Mouse (Mus musculus) limb, embryonic 11.5 days (tissue): ENCODE measurements around the gene Atp6v0b. TPM values are rescaled to one million over a fixed set of nuclear protein-coding genes. Genes with fewer than 3 reads are reported as not detected.

Source experiments
- ATAC-seq: fragments of 200-750 bp; cut with Nextera tagmentation; 2 replicates; pipeline ENCODE4 v1.8.0; 2017; ENCODE audit warnings: low read depth; ENCODE audit not compliant: insufficient number of reproducible peaks, low FRiP score, low TSS enrichment
- DNase-seq: peaks from one replicate; pipeline ENCODE4 v3.0.0-alpha.2; 2015; ENCODE audit warnings: low spot score
- H3K27ac ChIP-seq: fragments of 300-500 bp; sonication (generic); replicated peaks from 2 replicates; pipeline ENCODE4 v1.5.1; 2014; ENCODE audit warnings: low read depth, mild to moderate bottlenecking, low read length
- H3K27me3 ChIP-seq: fragments of 300-500 bp; sonication (generic); 2 replicates; pipeline ENCODE4 v1.6.1; 2014; ENCODE audit warnings: mild to moderate bottlenecking, low read length, mixed read lengths; ENCODE audit not compliant: control insufficient read depth, insufficient read depth
- H3K36me3 ChIP-seq: fragments of 300-500 bp; sonication (generic); 2 replicates; pipeline ENCODE4 v1.6.1; 2014; ENCODE audit warnings: mild to moderate bottlenecking, low read length, moderate library complexity, mixed read lengths; ENCODE audit not compliant: control insufficient read depth, insufficient read depth
- H3K4me1 ChIP-seq: fragments of 300-500 bp; sonication (generic); 2 replicates; pipeline ENCODE4 v1.6.1; 2014; ENCODE audit warnings: low read length, mixed read lengths; ENCODE audit not compliant: control insufficient read depth, insufficient read depth
- H3K4me2 ChIP-seq: fragments of 300-500 bp; sonication (generic); 2 replicates; pipeline ENCODE4 v1.6.1; 2014; ENCODE audit warnings: low read depth, mild to moderate bottlenecking, moderate library complexity; ENCODE audit not compliant: severe bottlenecking
- H3K4me3 ChIP-seq: fragments of 300-500 bp; sonication (generic); 2 replicates; pipeline ENCODE4 v1.5.1; 2014; ENCODE audit warnings: low read depth, low read length
- H3K9ac ChIP-seq: fragments of 300-500 bp; sonication (generic); 2 replicates; pipeline ENCODE4 v1.6.1; 2014; ENCODE audit warnings: mild to moderate bottlenecking, low read length
- H3K9me3 ChIP-seq: fragments of 300-500 bp; sonication (generic); 2 replicates; pipeline ENCODE4 v1.6.1; 2016; ENCODE audit warnings: low read length; ENCODE audit not compliant: control insufficient read depth
- WGBS: fragments of 180-500 bp; shearing (Covaris S2); extraction: QIAGEN DNeasy Blood & Tissue Kit; methylation state at CpG from one replicate; pipeline ENCODE4 v1.1.7; 2014; 5-methylcytosine and 5-hydroxymethylcytosine counted together
- polyA plus RNA-seq: library from polyadenylated mRNA; unstranded; fragments of >200 nt; fragmentation: Nextera tagmentation; extraction: Ambion mirVana; gene quantifications from 2 replicates; pipeline ENCODE4 v1.2.1, GENCODE M21; 2014

Atp6v0b gene
- polyA plus RNA-seq, 1 experiment from 2014 or later = 158 TPM

DNA sequence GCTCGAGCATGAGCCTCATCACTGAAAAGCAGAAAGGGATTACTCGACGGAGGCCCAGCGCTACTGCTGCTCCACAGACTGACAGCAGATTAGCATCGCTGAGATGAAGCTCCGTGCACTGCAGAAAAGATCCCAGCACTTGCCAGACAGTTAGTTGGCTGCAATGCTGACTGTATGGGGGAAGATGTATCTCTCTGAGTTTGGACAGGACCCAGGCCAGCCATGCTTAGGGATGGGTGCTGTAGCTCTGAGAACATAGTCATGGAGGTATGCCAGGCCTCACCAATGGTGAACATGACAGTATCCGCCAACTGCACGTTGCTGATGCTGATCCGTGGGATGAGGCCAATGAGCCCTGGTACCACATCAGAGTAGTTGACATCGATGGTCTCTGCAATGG is 17.0 kb upstream of the Atp6v0b start:
- H3K36me3 ChIP-seq = peaks cover 33% of the 10 kb centered on the region
- no peak overlapping the region for H3K4me3 ChIP-seq
- H3K27me3 ChIP-seq = no peaks in the 10 kb centered on the region
- no peaks in the 10 kb centered on the region for H3K4me1 ChIP-seq
- H3K4me2 ChIP-seq = no peak overlapping the region
- no peak for ATAC-seq
- 94% methylated on average over 10 of the region's 10 CpGs for WGBS
- DNase-seq = no peak
- H3K27ac ChIP-seq = no peak overlapping the region
- H3K9me3 ChIP-seq = no peaks in the 10 kb centered on the region
- H3K9ac ChIP-seq = no peak overlapping the region

DNA sequence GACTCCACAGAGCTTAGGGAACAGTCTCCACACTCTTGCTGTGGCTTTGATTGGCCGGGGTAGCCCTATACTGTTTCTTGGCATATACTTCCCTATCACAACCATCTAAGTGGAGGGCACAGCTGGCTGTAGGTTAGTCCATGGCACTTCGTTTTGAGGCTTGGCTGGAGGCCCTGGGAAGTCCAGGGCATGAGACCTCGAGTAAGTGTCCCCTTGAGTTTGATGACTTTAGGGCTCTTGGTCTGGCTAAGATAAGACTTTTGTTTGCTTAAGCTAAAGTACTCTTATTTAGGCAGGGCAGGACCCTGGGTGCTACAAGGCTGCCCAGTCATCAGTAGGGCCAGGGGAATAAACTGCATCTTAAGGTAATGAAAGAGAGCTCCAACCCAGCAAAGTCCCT is 11.0 kb upstream of the Atp6v0b start:
- Histone ChIP-seq H3K4me3 (no peak overlapping the region), H3K36me3 (peaks cover 25% of the 10 kb centered on the region), H3K9ac (no peak overlapping the region), H3K4me1 (no peaks in the 10 kb centered on the region), H3K27me3 (no peaks in the 10 kb centered on the region), H3K4me2 (no peak overlapping the region), H3K27ac (no peak overlapping the region), H3K9me3 (no peaks in the 10 kb centered on the region)
- DNase-seq (no peak), ATAC-seq (no peak)
- WGBS = 78% methylated on average over 3 of the region's 3 CpGs

DNA sequence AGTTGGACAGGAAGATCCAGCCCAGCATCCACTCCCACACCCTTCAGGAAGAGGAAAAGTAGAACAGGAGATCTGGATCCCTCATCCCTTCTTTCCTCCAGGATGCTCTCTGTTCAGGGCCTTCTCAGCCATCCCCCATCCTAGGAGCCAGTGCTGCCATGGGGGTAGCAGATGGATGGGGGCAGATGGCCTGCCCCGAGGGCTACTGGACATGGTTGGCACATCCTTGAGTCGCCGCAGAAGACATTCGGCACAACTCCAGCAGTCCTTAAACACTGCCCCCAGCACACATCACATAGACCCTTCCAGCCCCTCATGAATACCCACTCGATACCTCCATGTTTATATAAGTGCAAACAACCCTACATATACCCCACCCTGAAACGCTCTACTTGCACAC is 8.9 kb upstream of the Atp6v0b start:
- no peak overlapping the region for H3K4me2 ChIP-seq
- no peaks in the 10 kb centered on the region for H3K27me3 ChIP-seq
- peaks cover 16% of the 10 kb centered on the region for H3K36me3 ChIP-seq
- no peak overlapping the region for H3K9ac ChIP-seq
- 0 out of 2 replicates have a peak, but pooled peaks cover 2% of the 10 kb centered on the region for H3K4me1 ChIP-seq
- WGBS = 93% methylated on average over 6 of the region's 6 CpGs
- H3K9me3 ChIP-seq = no peaks in the 10 kb centered on the region
- DNase-seq = no peak
- no peak for ATAC-seq
- H3K4me3 ChIP-seq = no peak overlapping the region
- H3K27ac ChIP-seq = no peak overlapping the region

DNA sequence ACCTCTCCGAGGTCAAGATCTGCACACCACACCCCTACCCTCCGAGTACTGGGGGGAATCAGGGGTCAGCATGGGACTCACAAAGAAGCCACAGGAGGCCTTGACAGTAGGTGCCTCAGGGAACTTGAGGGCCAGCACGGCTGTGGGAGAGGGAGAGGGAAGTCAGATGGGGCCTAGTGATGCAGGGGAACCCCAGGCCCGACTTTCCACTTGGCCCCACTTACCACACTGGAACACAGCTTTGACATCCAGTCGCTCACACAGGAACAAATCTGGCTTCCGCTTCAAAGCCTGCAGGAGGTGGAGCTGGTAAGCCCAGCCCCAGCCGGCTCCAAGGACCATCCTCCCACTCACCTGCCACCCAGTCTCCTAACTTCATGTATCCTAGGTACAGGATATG is 8.2 kb upstream of the Atp6v0b start:
- 75% methylated on average over 7 of the region's 7 CpGs for WGBS
- ATAC-seq (no peak), DNase-seq (no peak)
- H3K4me2 ChIP-seq = no peak overlapping the region
- H3K4me3 ChIP-seq = no peak overlapping the region
- H3K9me3 ChIP-seq = no peaks in the 10 kb centered on the region
- H3K27ac ChIP-seq = no peak overlapping the region
- no peak overlapping the region for H3K9ac ChIP-seq
- H3K36me3 ChIP-seq = peaks cover 11% of the 10 kb centered on the region
- 0 out of 2 replicates have a peak, but pooled peaks cover 2% of the 10 kb centered on the region for H3K4me1 ChIP-seq
- H3K27me3 ChIP-seq = no peaks in the 10 kb centered on the region

DNA sequence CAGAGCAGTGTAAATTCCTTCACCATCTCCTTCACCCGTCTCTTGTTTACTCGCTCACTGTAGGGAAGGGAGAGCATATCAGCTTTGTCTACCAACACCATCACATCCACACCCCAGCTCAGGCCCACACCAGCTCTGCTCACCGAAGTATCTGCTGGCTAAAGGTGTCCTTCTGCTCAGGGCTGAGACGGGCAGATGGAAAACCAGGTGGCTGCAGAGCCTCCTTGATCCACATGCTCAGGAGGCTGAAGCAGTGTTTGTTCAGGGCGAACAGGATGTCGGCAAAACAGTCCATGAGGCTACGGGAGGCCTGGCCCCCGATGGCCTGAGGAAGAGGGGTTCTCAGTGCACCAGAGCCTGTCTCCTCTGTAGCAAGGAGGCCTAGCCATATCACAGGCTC is 7.5 kb upstream of the Atp6v0b start:
- Histone ChIP-seq H3K4me1 (0 out of 2 replicates have a peak, but pooled peaks cover 2% of the 10 kb centered on the region), H3K9ac (no peak overlapping the region), H3K36me3 (peaks cover 8% of the 10 kb centered on the region), H3K27ac (no peak overlapping the region), H3K4me2 (no peak overlapping the region), H3K27me3 (no peaks in the 10 kb centered on the region), H3K9me3 (no peaks in the 10 kb centered on the region), H3K4me3 (no peak overlapping the region)
- DNase-seq (no peak), ATAC-seq (no peak)
- WGBS = 93% methylated on average over 8 of the region's 8 CpGs

DNA sequence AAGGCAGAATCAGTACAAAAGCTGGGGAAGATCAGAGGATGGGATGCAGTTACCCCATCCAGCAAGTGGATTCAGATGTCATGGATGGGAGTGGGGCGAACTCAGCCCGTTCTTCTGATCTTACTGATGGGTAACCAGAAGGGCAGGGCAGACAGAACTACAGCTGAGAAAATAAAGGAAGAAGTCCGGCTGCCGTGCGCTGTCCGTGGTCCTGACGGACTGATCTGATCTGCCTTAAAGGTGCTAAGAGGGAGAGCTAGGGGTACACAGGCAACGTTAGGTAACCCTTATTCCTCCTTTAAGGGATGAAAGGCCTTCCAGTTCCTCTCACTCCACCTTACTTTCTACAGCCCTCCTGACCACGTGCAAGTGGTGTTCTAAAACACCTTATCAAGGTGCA is 6.2 kb upstream of the Atp6v0b start:
- peaks cover 12% of the 10 kb centered on the region for H3K36me3 ChIP-seq
- ATAC-seq (no peak), DNase-seq (peak; percentile 83)
- no peak overlapping the region for H3K27ac ChIP-seq
- no peaks in the 10 kb centered on the region for H3K27me3 ChIP-seq
- H3K4me3 ChIP-seq = no peak overlapping the region
- WGBS = 26% methylated on average over 9 of the region's 9 CpGs
- H3K4me2 ChIP-seq = no peak overlapping the region
- no peaks in the 10 kb centered on the region for H3K9me3 ChIP-seq
- H3K4me1 ChIP-seq = 0 out of 2 replicates have a peak, but pooled peaks cover 2% of the 10 kb centered on the region
- no peak overlapping the region for H3K9ac ChIP-seq

DNA sequence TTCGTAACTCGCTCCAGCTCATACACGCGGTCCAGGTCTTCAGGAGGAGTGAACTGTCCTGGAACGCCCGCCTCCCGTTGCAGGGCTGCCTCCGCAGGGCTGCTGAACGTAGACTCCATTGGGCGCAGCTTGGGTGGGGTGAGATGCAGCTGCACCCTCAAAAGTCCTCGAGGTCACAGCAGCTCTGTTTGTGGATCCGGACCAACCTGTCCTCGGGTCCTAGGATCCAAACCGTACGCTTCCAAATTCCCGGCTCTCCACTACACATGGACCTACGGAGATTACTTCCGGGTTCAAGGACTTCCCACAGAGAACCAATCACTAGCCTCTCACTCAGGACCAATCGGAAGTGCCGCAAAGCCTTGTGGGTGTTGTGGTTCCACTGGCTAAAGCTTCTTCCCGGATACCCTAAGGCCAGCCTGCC is 4.6 kb upstream of the Atp6v0b start, which contains the start of gene Dph2:
TSS of gene Dph2 (minus strand) at position 295 of the 424 bp plus-strand sequence.
- H3K4me1 ChIP-seq = peaks cover 5% of the 10 kb centered on the region; the same call in 1 of the 2 replicates
- H3K27ac ChIP-seq = no peak within 1 kb of the TSS
- peak within 1 kb of the TSS; percentile 89 for H3K4me2 ChIP-seq
- no peaks in the 10 kb centered on the region for H3K27me3 ChIP-seq
- no peaks in the 10 kb centered on the region for H3K9me3 ChIP-seq
- under 1% methylated on average over 21 of the region's 21 CpGs for WGBS
- 0 out of 2 replicates have a peak within 1 kb of the TSS, but pooled peaks have one; percentile 23 for H3K9ac ChIP-seq
- H3K36me3 ChIP-seq = peaks cover 10% of the 10 kb centered on the region
- peak within 1 kb of the TSS; percentile 79 for H3K4me3 ChIP-seq
- ATAC-seq (peak; percentile 84), DNase-seq (peak; percentile 86)

DNA sequence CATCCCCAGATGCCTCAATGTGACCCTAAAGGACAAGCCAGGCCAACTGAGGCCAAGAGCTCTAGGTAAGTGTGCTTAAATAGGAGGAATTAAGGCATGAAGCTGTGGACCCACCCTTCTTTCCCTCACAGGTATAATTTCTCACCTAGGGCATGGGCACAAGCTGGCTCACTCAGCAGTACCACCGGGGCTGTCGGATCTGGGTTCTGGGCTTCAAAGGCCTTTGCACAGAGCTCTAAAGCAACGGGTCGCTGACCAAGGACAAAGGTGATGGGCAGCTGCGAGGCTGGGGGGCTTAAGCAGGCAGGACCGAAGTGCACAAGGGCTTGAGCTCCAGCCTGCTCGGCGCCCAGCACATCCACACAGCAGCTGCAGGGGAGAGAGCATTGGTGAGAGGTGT is 3.6 kb upstream of the Atp6v0b start:
- peaks cover 10% of the 10 kb centered on the region; the same call in 1 of the 2 replicates for H3K4me1 ChIP-seq
- DNase-seq = no peak
- WGBS = 91% methylated on average over 8 of the region's 8 CpGs

DNA sequence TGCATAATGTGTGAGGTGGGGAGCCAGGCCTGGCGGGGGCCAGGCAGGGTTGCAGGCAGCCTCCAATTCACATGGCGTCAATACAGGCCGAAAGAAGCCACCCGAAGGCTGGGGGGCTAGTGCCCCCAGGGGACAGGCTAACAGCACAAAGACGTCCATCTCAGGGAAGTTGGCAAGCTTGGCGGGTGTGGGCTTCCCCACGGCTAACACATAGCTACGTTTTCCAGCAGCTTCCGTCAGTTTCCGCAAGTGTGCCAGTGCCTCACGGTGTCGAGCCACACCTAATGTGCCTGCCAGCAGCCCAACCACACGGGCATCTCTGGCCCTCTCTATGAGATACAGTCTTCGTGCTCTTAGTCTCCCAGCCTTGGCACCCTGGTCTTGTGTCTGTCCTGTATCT is 2.9 kb upstream of the Atp6v0b start:
- ATAC-seq = no peak

More for the DNA sequence above, 3.6 kb upstream of the Atp6v0b start:
- Histone ChIP-seq H3K4me2 (no peak overlapping the region), H3K4me3 (no peak overlapping the region; the same call in 1 of the 2 replicates), H3K9ac (no peak overlapping the region; the same call in 1 of the 2 replicates), H3K27me3 (no peaks in the 10 kb centered on the region), H3K27ac (no peak overlapping the region), H3K36me3 (peaks cover 6% of the 10 kb centered on the region), H3K9me3 (no peaks in the 10 kb centered on the region)
- ATAC-seq = no peak

More for the DNA sequence above, 2.9 kb upstream of the Atp6v0b start:
- no peak overlapping the region for H3K4me2 ChIP-seq
- no peaks in the 10 kb centered on the region for H3K9me3 ChIP-seq
- peaks cover 9% of the 10 kb centered on the region for H3K36me3 ChIP-seq
- no peak overlapping the region for H3K4me3 ChIP-seq
- H3K4me1 ChIP-seq = peaks cover 10% of the 10 kb centered on the region; the same call in 1 of the 2 replicates
- H3K27me3 ChIP-seq = no peaks in the 10 kb centered on the region
- DNase-seq = no peak
- no peak overlapping the region for H3K9ac ChIP-seq
- WGBS = 95% methylated on average over 14 of the region's 14 CpGs
- no peak overlapping the region for H3K27ac ChIP-seq
